Mouse (Mus musculus): ENCODE measurements around the gene Vmn2r87. TPM values are rescaled to one million over a fixed set of nuclear protein-coding genes. Genes with fewer than 3 reads are reported as not detected.

Vmn2r87 gene
- 0.11 and 0.22 TPM in 2 replicates for polyA plus RNA-seq (2012; rRNA removed)

DNA sequence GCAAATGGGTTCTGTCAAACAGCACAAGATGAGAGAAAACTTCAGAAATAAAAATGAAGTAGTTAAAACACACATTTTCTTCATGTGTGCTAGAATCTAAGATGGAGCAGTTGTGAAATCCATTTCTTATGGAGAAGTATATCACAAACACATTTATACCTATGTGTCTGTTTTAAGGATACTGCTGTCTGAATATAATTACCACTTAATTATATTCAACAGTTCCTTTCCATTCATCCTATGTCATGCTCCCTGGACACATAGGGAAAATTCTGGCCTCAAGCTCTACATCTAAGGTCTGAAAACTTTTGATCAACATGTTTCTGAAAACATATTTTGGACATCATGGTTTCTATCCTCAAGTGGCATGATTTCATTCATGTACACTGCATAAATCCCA is at the start of gene Vmn2r87:
TSS of gene Vmn2r87 (minus strand) at position 101 of the 400 bp plus-strand sequence.

DNA sequence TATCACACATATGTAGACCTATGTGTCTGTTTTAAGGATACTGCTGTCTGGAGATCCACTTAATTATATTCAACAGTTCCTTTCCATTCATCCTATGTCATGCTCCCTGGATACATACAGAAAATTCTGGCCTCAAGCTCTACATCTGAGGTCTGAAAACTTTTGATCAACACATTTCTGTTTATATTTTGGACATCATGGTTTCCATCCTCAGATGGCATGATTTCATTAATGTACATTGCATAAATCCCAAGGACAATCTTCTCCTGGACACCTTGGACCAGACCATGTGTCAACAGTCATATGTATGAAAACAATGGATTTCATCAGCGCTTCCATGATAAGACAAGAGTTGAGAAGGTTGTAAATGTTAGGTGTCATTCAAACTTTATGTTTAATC is 41.2 kb downstream of the Vmn2r87 start, which contains the start of gene Vmn2r86:
TSS of gene Vmn2r86 (minus strand) at position 101 of the 400 bp plus-strand sequence.

DNA sequence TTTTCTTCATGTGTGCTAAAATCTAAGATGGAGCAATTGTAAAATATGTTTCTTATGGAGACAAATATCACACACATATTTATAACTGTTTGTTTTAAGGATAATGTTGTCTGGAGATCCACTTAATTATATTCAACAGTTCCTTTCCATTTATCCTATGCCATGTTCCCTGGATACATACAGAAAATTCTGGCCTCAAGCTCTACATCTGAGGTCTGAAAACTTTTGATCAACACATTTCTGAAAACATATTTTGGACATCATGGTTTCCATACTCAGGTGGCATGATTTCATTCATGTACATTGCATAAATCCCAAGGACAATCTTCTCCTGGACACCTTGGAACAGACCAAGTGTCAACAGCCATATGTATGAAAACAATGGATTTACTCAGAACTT is 67.6 kb downstream of the Vmn2r87 start, which contains the start of gene Vmn2r85:
TSS of gene Vmn2r85 (minus strand) at position 101 of the 400 bp plus-strand sequence.

Other genes with a start within 250 kb of the Vmn2r87 start
- 4.0 and 6.9 TPM in 2 replicates for gene Neurod4, start 217.2 kb downstream of the Vmn2r87 start, polyA plus RNA-seq (2012; rRNA removed)
- 0.47 and 0.53 TPM in 2 replicates for gene Tespa1, start 174.5 kb downstream of the Vmn2r87 start, polyA plus RNA-seq (2012; rRNA removed)
- under 0.01 TPM in 1 of 2 replicates, not detected in the other for gene Vmn2r84, start 103.1 kb downstream of the Vmn2r87 start, polyA plus RNA-seq (2012; rRNA removed)
- gene Vmn2r85, start 67.7 kb downstream of the Vmn2r87 start, polyA plus RNA-seq (2012; rRNA removed) = 0.04 TPM in 1 of 2 replicates, not detected in the other
- gene Vmn2r86, start 41.3 kb downstream of the Vmn2r87 start, polyA plus RNA-seq (2012; rRNA removed) = 0.02 TPM in 1 of 2 replicates, not detected in the other

Data from central nervous system, embryonic 11.5 days (tissue).